Mouse (Mus musculus) liver, postnatal 0 days (tissue): ENCODE results near the gene Grap.

ENCODE experiments used
- CTCF ChIP-seq: sonication (generic); IDR thresholded peaks from 2 replicates; pipeline ENCODE4 v1.5.1; 2016; ENCODE audit warnings: antibody characterized with exemption, low read depth
- EP300 ChIP-seq: IDR thresholded peaks from 2 replicates; pipeline ENCODE4 v1.6.1; 2016; ENCODE audit warnings: antibody characterized with exemption, low read depth, mild to moderate bottlenecking

DNA sequence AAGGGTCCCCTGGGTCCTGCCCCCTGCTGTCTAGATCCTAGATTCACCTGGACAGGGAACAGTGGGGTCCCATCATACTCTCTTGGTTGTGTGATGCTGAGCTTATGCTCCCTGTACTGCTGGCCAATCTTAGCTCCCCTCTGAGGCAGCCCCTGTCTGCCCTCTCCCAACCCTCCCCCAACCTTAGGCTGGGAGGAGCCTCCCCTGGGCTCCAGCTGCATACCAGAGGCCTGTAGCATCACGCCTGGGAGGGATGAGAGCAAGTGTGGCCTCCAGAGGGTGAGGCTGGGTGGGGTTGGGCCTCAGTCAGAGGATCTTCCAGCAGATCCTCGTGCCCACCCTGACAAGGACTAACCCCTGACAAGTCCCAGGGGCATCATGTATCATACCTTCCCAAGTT, 34.5 kb downstream of the Grap start:
- TF ChIP-seq CTCF: no peak
- no peak for TF ChIP-seq EP300
